Mouse (Mus musculus) left cerebral cortex, postnatal 25 days (tissue): ENCODE measurements around the gene Cxcl15. TPM values are rescaled to one million over a fixed set of nuclear protein-coding genes. Genes with fewer than 3 reads are reported as not detected.
"Not testable (repeated sequence)": the region's sequence is repeated elsewhere in the genome, so short reads cannot be mapped to it uniquely, and the experiment has no call there.

ENCODE experiments used
- DNase-seq, 2 experiments: peaks; one replicate each; pipeline ENCODE4 v3.0.0; 2022; ENCODE audit warnings: low spot score in 2 of 2, mixed read lengths in 1 of 2
- intact Hi-C: fragments of 180-260 bp; cut with DNase I; formaldehyde crosslinking; loops from one replicate; pipeline ENCODE4 v1.15.1; 2025
- total RNA-seq, 2 experiments: library from RNA; stranded (reverse); gene quantifications; 2 replicates each; pipeline ENCODE4 v1.2.3; 2021

Cxcl15 gene
- total RNA-seq, 2 experiments from 2014 or later = not detected

- intact Hi-C loops = no loop called here
- DNase-seq = no peak
These were observed 6.2 kb upstream of the Cxcl15 start for GRCm38 (mm10) chr5:90788114-90788513.

- intact Hi-C loops = no loop called here
- no peak for DNase-seq
These were observed 4.8 kb upstream of the Cxcl15 start for GRCm38 (mm10) chr5:90789306-90790073.

- intact Hi-C loops = no loop called here
- no peak for DNase-seq
These were observed 4.2 kb upstream of the Cxcl15 start for GRCm38 (mm10) chr5:90790074-90790502.

GRCm38 (mm10) chr5:90795392-90795791 lies 1.1 kb downstream of the Cxcl15 start:
- intact Hi-C loops = not testable (repeated sequence)

GRCm38 (mm10) chr5:90804574-90804973 lies 10.2 kb downstream of the Cxcl15 start:
- no peak for DNase-seq
- intact Hi-C loops = no loop called here

More at GRCm38 (mm10) chr5:90795392-90795791, 1.1 kb downstream of the Cxcl15 start:
- DNase-seq = not testable (repeated sequence)

GRCm38 (mm10) chr5:90806050-90806449 lies 11.7 kb downstream of the Cxcl15 start:
- no peak for DNase-seq
- intact Hi-C loops = no loop called here

GRCm38 (mm10) chr5:90807176-90807950 lies 13.0 kb downstream of the Cxcl15 start:
- no peak for DNase-seq
- intact Hi-C loops = no loop called here

- intact Hi-C loops = no loop called here
- DNase-seq = no peak
These were observed 25.4 kb downstream of the Cxcl15 start for GRCm38 (mm10) chr5:90819756-90820155.

GRCm38 (mm10) chr5:90832145-90832767 lies 37.9 kb downstream of the Cxcl15 start:
- intact Hi-C loops = no loop called here
- DNase-seq = no peak

GRCm38 (mm10) chr5:90832768-90833388 lies 38.5 kb downstream of the Cxcl15 start:
- no peak for DNase-seq
- intact Hi-C loops = no loop called here

GRCm38 (mm10) chr5:90834436-90834835 lies 40.1 kb downstream of the Cxcl15 start:
- intact Hi-C loops = no loop called here
- DNase-seq = no peak

- DNase-seq = no peak
- intact Hi-C loops = no loop called here
These were observed 44.2 kb downstream of the Cxcl15 start for GRCm38 (mm10) chr5:90838582-90838981.

- DNase-seq = no peak
- intact Hi-C loops = no loop called here
These were observed 46.9 kb downstream of the Cxcl15 start for GRCm38 (mm10) chr5:90840902-90841869.

- DNase-seq = no peak
- intact Hi-C loops = no loop called here
These were observed 49.6 kb downstream of the Cxcl15 start for GRCm38 (mm10) chr5:90843891-90844290.

- DNase-seq, intact Hi-C loops: not testable (repeated sequence)
These were observed 55.8 kb downstream of the Cxcl15 start for GRCm38 (mm10) chr5:90850096-90850495.

GRCm38 (mm10) chr5:90851391-90851790 lies 57.1 kb downstream of the Cxcl15 start:
- intact Hi-C loops, DNase-seq: not testable (repeated sequence)
